Mouse (Mus musculus) spleen, postnatal 4 days (tissue): ENCODE results near the gene Nmt1.

Experiments used
- DNase-seq, 2 experiments: peaks; one replicate each; pipeline ENCODE4 v3.0.0; 2022; ENCODE audit warnings: low spot score in 2 of 2

Nmt1 gene

GRCm38 (mm10) chr11:103005254-103005981 lies 22.6 kb upstream of the Nmt1 start:
- DNase-seq: no peak

- no peak for DNase-seq
Measured at GRCm38 (mm10) chr11:103006286-103007000, 21.5 kb upstream of the Nmt1 start.

GRCm38 (mm10) chr11:103007001-103007340 lies 21.0 kb upstream of the Nmt1 start:
- DNase-seq: no peak

GRCm38 (mm10) chr11:103008558-103008957 lies 19.4 kb upstream of the Nmt1 start:
- no peak for DNase-seq

- DNase-seq: peak in 1 of 2 experiments; percentile 35
Measured at GRCm38 (mm10) chr11:103009208-103009607, 18.8 kb upstream of the Nmt1 start.

GRCm38 (mm10) chr11:103010454-103011205 lies 17.4 kb upstream of the Nmt1 start:
- no peak for DNase-seq

GRCm38 (mm10) chr11:103011206-103011497 lies 16.8 kb upstream of the Nmt1 start:
- DNase-seq: no peak

- no peak for DNase-seq
Measured at GRCm38 (mm10) chr11:103015881-103016825, 11.8 kb upstream of the Nmt1 start.

GRCm38 (mm10) chr11:103016930-103017329 lies 11.1 kb upstream of the Nmt1 start:
- peak; percentile 97 to 99 for DNase-seq

GRCm38 (mm10) chr11:103017661-103018060 lies 10.3 kb upstream of the Nmt1 start:
- DNase-seq: no peak

GRCm38 (mm10) chr11:103018860-103019259 lies 9.1 kb upstream of the Nmt1 start:
- DNase-seq: no peak

- DNase-seq: no peak
Measured at GRCm38 (mm10) chr11:103019325-103019724, 8.7 kb upstream of the Nmt1 start.

- no peak for DNase-seq
Measured at GRCm38 (mm10) chr11:103020713-103021335, 7.2 kb upstream of the Nmt1 start.

- DNase-seq: no peak
Measured at GRCm38 (mm10) chr11:103023974-103024373, 4.0 kb upstream of the Nmt1 start.

GRCm38 (mm10) chr11:103026901-103027300 lies 1.1 kb upstream of the Nmt1 start:
- DNase-seq: no peak

GRCm38 (mm10) chr11:103027570-103028175 lies 317 bp upstream of the Nmt1 start:
- DNase-seq: no peak

GRCm38 (mm10) chr11:103033030-103033429 lies 5.0 kb downstream of the Nmt1 start:
- DNase-seq: no peak

- no peak for DNase-seq
Measured at GRCm38 (mm10) chr11:103035007-103035406, 7.0 kb downstream of the Nmt1 start.

- no peak for DNase-seq
Measured at GRCm38 (mm10) chr11:103036881-103037465, 9.0 kb downstream of the Nmt1 start.

- DNase-seq: no peak
Measured at GRCm38 (mm10) chr11:103038037-103038436, 10.0 kb downstream of the Nmt1 start.
